Mouse (Mus musculus): ENCODE data around the gene Acot3. TPM values are rescaled to one million over a fixed set of nuclear protein-coding genes. Genes with fewer than 3 reads are reported as not detected.
"Not testable (repeated sequence)": the region's sequence is repeated elsewhere in the genome, so short reads cannot be mapped to it uniquely, and the experiment has no call there.

Acot3 gene
- total and polyA plus RNA-seq, 3 experiments, result not detected

GRCm38 (mm10) chr12:84046906-84047305, 5.0 kb upstream of the Acot3 start:
- in situ Hi-C loops (cut with MboI; ENCODE audit: low pct_ligation_motif_present, low pct_unique_long_range_greater_than_20kb, low sequenced_read_pairs), result no loop called here
- Histone ChIP-seq H3K27ac (ENCODE audit: insufficient read depth, low read depth) (no peak overlapping the region), H3K36me3 (replicated peaks in 1 of 2; ENCODE audit: control insufficient read depth in 1 of 2, insufficient read depth in 1 of 2, low read length in 1 of 2) (no peaks in the 10 kb centered on the region), H3K79me2 (replicated peaks; ENCODE audit: control insufficient read depth, extremely low read depth, insufficient read depth, poor library complexity, severe bottlenecking) (no peaks in the 10 kb centered on the region), H3K9ac (ENCODE audit: insufficient read depth, low read depth) (no peak overlapping the region), H3K4me2 (ENCODE audit: insufficient read depth, low read depth, poor library complexity, severe bottlenecking) (no peak overlapping the region), H3K9me3 (replicated peaks; ENCODE audit: low read length) (peaks cover 7% of the 10 kb centered on the region), H3K4me1 (ENCODE audit: control insufficient read depth in 1 of 2, insufficient read depth in 2 of 2) (no peaks in the 10 kb centered on the region), H3K4me3 (replicated peaks in 1 of 3; ENCODE audit: low read depth in 2 of 3, low read length in 2 of 3, poor library complexity in 1 of 3) (no peak overlapping the region), H3K27me3 (replicated peaks) (no peaks in the 10 kb centered on the region)
- dilution Hi-C loops (cut with MboI; ENCODE audit: extremely low pct_ligation_motif_present, extremely low pct_unique_long_range_greater_than_20kb, low sequenced_read_pairs), result no loop called here
- TF ChIP-seq TCF12 (IDR thresholded peaks at IDR 0.05; ENCODE audit: low read depth, low read length) (no peak), SMC3 (IDR thresholded peaks at IDR 0.05; ENCODE audit: low read depth, low read length) (no peak), HCFC1 (IDR thresholded peaks at IDR 0.05; ENCODE audit: low read depth, low read length) (no peak), TBP (conservative IDR thresholded peaks at IDR 0.05; ENCODE audit: low read depth, low read length) (no peak), JUN (IDR thresholded peaks at IDR 0.05; ENCODE audit: insufficient read depth, low read depth, low read length) (no peak), POLR2AphosphoS2 (IDR thresholded peaks at IDR 0.05; ENCODE audit: low read depth, low read length) (no peak), KAT2A (IDR thresholded peaks at IDR 0.05; ENCODE audit: insufficient replicate concordance, low read length) (no peak), ZNF384 (IDR thresholded peaks at IDR 0.05; ENCODE audit: low read depth, low read length) (no peak), MXI1 (IDR thresholded peaks at IDR 0.05; ENCODE audit: low read depth, low read length) (no peak), MAFK (IDR thresholded peaks at IDR 0.05; ENCODE audit: insufficient replicate concordance, low read length) (no peak), ELF1 (IDR thresholded peaks at IDR 0.05; ENCODE audit: low read depth, low read length) (no peak), JUND (conservative IDR thresholded peaks at IDR 0.05; ENCODE audit: low read depth, low read length) (no peak), USF1 (IDR thresholded peaks at IDR 0.05; ENCODE audit: low read depth, low read length) (no peak), ZKSCAN1 (IDR thresholded peaks at IDR 0.05; ENCODE audit: borderline replicate concordance, low read depth, low read length) (no peak)
- DNase-seq (ENCODE audit: extremely low read depth), result no peak

GRCm38 (mm10) chr12:84050744-84051143, 1.2 kb upstream of the Acot3 start:
- in situ Hi-C loops (cut with MboI; ENCODE audit: low pct_ligation_motif_present, low pct_unique_long_range_greater_than_20kb, low sequenced_read_pairs), result loop anchor here (25.0 kb wide), 2 partner anchors 88 to 263 kb away; partner anchors contain the start of gene Riox1
- dilution Hi-C loops (cut with MboI; ENCODE audit: extremely low pct_ligation_motif_present, extremely low pct_unique_long_range_greater_than_20kb, low sequenced_read_pairs), result not testable (repeated sequence)

GRCm38 (mm10) chr12:84052609-84053008, 665 bp downstream of the Acot3 start:
- no peak overlapping the region for H3K27ac ChIP-seq (ENCODE audit: insufficient read depth, low read depth)
- TF ChIP-seq SIN3A (IDR thresholded peaks at IDR 0.05; ENCODE audit: low read length), result no peak
- no peak for TF ChIP-seq NRF1 (IDR thresholded peaks at IDR 0.05; ENCODE audit: low read depth, low read length)
- no peak for DNase-seq (ENCODE audit: extremely low read depth)
- in situ Hi-C loops (cut with MboI; ENCODE audit: low pct_ligation_motif_present, low pct_unique_long_range_greater_than_20kb, low sequenced_read_pairs), result loop anchor here (25.0 kb wide), 2 partner anchors 90 to 265 kb away; partner anchors contain the start of gene Riox1
- H3K79me2 ChIP-seq (replicated peaks; ENCODE audit: control insufficient read depth, extremely low read depth, insufficient read depth, poor library complexity, severe bottlenecking), result no peaks in the 10 kb centered on the region
- no peaks in the 10 kb centered on the region for H3K27me3 ChIP-seq (replicated peaks)
- dilution Hi-C loops (cut with MboI; ENCODE audit: extremely low pct_ligation_motif_present, extremely low pct_unique_long_range_greater_than_20kb, low sequenced_read_pairs), result no loop called here
- no peak overlapping the region for H3K4me3 ChIP-seq (replicated peaks in 1 of 3; ENCODE audit: low read depth in 2 of 3, low read length in 2 of 3, poor library complexity in 1 of 3)
- H3K9me3 ChIP-seq (replicated peaks; ENCODE audit: low read length), result peaks cover 3% of the 10 kb centered on the region
- no peaks in the 10 kb centered on the region for H3K4me1 ChIP-seq (ENCODE audit: control insufficient read depth in 1 of 2, insufficient read depth in 2 of 2)
- H3K4me2 ChIP-seq (ENCODE audit: insufficient read depth, low read depth, poor library complexity, severe bottlenecking), result no peak overlapping the region
- H3K36me3 ChIP-seq (replicated peaks in 1 of 2; ENCODE audit: control insufficient read depth in 1 of 2, insufficient read depth in 1 of 2, low read length in 1 of 2), result no peaks in the 10 kb centered on the region
- no peak overlapping the region for H3K9ac ChIP-seq (ENCODE audit: insufficient read depth, low read depth)

More at GRCm38 (mm10) chr12:84050744-84051143, 1.2 kb upstream of the Acot3 start:
- not testable (repeated sequence) for H3K4me1 ChIP-seq (ENCODE audit: control insufficient read depth in 1 of 2, insufficient read depth in 2 of 2); DNase-seq (ENCODE audit: extremely low read depth); H3K36me3 ChIP-seq (replicated peaks in 1 of 2; ENCODE audit: control insufficient read depth in 1 of 2, insufficient read depth in 1 of 2, low read length in 1 of 2); H3K9ac ChIP-seq (ENCODE audit: insufficient read depth, low read depth); H3K4me3 ChIP-seq (replicated peaks in 1 of 3; ENCODE audit: low read depth in 2 of 3, low read length in 2 of 3, poor library complexity in 1 of 3); H3K27ac ChIP-seq (ENCODE audit: insufficient read depth, low read depth); H3K27me3 ChIP-seq (replicated peaks); H3K9me3 ChIP-seq (replicated peaks; ENCODE audit: low read length); H3K79me2 ChIP-seq (replicated peaks; ENCODE audit: control insufficient read depth, extremely low read depth, insufficient read depth, poor library complexity, severe bottlenecking); H3K4me2 ChIP-seq (ENCODE audit: insufficient read depth, low read depth, poor library complexity, severe bottlenecking)
